Mouse (Mus musculus): ENCODE measurements around the gene Lrp4.

- TF ChIP-seq CTCF (IDR thresholded peaks at IDR 0.05; ENCODE audit: control insufficient read depth, insufficient read depth, insufficient replicate concordance, low read depth, low read length) (no peak), POLR2A (IDR thresholded peaks at IDR 0.05; ENCODE audit: control insufficient read depth, low read depth, low read length) (no peak)
Measured at GRCm38 (mm10) chr2:91476841-91477240, 19.5 kb downstream of the Lrp4 start.
